Mouse (Mus musculus) stomach, embryonic 14.5 days (tissue): ENCODE data around the gene 5031439G07Rik. TPM values are rescaled to one million over a fixed set of nuclear protein-coding genes. Genes with fewer than 3 reads are reported as not detected.
A peak's percentile ranks its signal among the peaks of the same experiment; 100 is the strongest.
"Not testable (repeated sequence)": the region's sequence is repeated elsewhere in the genome, so short reads cannot be mapped to it uniquely, and the experiment has no call there.

Source experiments
- ATAC-seq: fragments of 200-750 bp; cut with Nextera tagmentation; 2 replicates; pipeline ENCODE4 v1.8.0; 2017; ENCODE audit warnings: low read depth, moderate TSS enrichment; ENCODE audit not compliant: insufficient number of reproducible peaks, insufficient read depth, low FRiP score
- H3K27ac ChIP-seq: fragments of 300-500 bp; sonication (generic); 2 replicates; pipeline ENCODE4 v1.5.1; 2014; ENCODE audit warnings: mild to moderate bottlenecking, low read length, moderate library complexity, mixed read lengths
- H3K27me3 ChIP-seq: fragments of 300-500 bp; sonication (generic); 2 replicates; pipeline ENCODE4 v1.6.1; 2014; ENCODE audit warnings: low read length, control low read depth, mixed read lengths; ENCODE audit not compliant: control insufficient read depth, insufficient read depth
- H3K36me3 ChIP-seq: fragments of 300-500 bp; sonication (generic); 2 replicates; pipeline ENCODE4 v1.6.1; 2014; ENCODE audit warnings: mild to moderate bottlenecking, control low read depth, low read length, moderate library complexity, mixed read lengths; ENCODE audit not compliant: control insufficient read depth, insufficient read depth
- H3K4me1 ChIP-seq: fragments of 300-500 bp; sonication (generic); 2 replicates; pipeline ENCODE4 v1.6.1; 2014; ENCODE audit warnings: low read length, control low read depth, mixed read lengths; ENCODE audit not compliant: control insufficient read depth, insufficient read depth
- H3K4me2 ChIP-seq: fragments of 300-500 bp; sonication (generic); replicated peaks from 2 replicates; pipeline ENCODE4 v1.6.1; 2014; ENCODE audit warnings: low read depth, low read length, control low read depth
- H3K4me3 ChIP-seq: fragments of 300-500 bp; sonication (generic); 2 replicates; pipeline ENCODE4 v1.5.1; 2014; ENCODE audit warnings: low read depth, low read length, control low read depth
- H3K9ac ChIP-seq: fragments of 300-500 bp; sonication (generic); replicated peaks from 2 replicates; pipeline ENCODE4 v1.6.1; 2014; ENCODE audit warnings: low read depth, mild to moderate bottlenecking, control low read depth, low read length, moderate library complexity, mixed read lengths
- H3K9me3 ChIP-seq: fragments of 300-500 bp; sonication (generic); 2 replicates; pipeline ENCODE4 v1.6.1; 2016; ENCODE audit warnings: low read depth, low read length, control low read depth; ENCODE audit not compliant: control insufficient read depth
- WGBS: fragments of 180-500 bp; shearing (Covaris S2); extraction: QIAGEN DNeasy Blood & Tissue Kit; methylation state at CpG from one replicate; pipeline ENCODE4 v1.1.7; 2014; 5-methylcytosine and 5-hydroxymethylcytosine counted together
- microRNA-seq: library from miRNA; unstranded; fragments of <30 nt; microRNA quantifications from one replicate; pipeline ENCODE4, GENCODE M21; 2016
- polyA plus RNA-seq: library from polyadenylated mRNA; unstranded; fragments of >200 nt; fragmentation: Nextera tagmentation; extraction: Ambion mirVana; gene quantifications from 2 replicates; pipeline ENCODE4 v1.2.1, GENCODE M21; 2014

The 5031439G07Rik gene
- polyA plus RNA-seq, 1 experiment from 2014 or later: 8.8 TPM

DNA sequence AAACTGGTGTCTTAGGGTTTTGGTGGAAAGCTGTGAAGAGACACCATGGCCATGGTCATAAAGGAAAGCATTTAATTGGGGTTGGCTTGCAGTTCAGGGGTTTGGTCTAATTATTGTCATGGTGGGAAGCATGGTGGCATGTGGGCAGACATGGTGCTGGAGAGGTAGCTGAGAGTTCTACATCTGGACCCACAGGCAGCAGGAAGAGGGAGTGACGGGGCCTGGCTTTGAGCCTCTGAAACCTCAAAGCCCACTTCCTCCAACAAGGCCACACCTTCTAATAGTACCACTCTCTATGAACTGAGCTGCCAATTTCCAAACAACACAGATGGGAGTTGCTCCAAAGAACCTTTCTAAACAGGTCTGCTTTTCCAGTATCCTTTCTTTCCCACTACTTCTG, 91.7 kb downstream of the 5031439G07Rik start:
- no peaks in the 10 kb centered on the region for H3K36me3 ChIP-seq
- 74% methylated on average over 1 of the region's 1 CpGs for WGBS
- no peaks in the 10 kb centered on the region for H3K27me3 ChIP-seq
- no peaks in the 10 kb centered on the region for H3K9me3 ChIP-seq
- ATAC-seq: no peak
- no peak overlapping the region for H3K9ac ChIP-seq
- no peak overlapping the region for H3K27ac ChIP-seq
- no peak overlapping the region for H3K4me3 ChIP-seq
- no peaks in the 10 kb centered on the region for H3K4me1 ChIP-seq
- H3K4me2 ChIP-seq: no peak overlapping the region

DNA sequence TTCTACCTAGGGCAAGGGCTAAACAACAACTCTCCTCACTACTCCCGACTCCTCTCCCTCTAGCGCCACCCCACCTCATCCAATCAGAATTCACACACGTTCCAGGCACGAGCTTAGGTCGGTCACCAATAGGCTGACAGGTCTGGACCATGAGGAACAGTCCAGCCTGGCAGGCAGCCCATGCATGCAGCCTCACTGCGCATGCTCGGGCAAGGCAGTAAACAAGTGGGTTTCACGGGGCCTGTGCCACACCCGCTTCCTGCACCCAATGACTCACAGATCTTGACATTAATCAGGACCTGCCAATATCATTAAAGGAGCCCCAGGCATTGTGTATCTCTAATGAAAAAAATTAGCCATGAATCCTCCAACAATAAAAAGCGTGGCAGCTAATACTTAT, 92.1 kb downstream of the 5031439G07Rik start:
- H3K27me3 ChIP-seq, H3K36me3 ChIP-seq, H3K9me3 ChIP-seq, ATAC-seq, H3K4me1 ChIP-seq, H3K4me3 ChIP-seq, H3K27ac ChIP-seq, H3K4me2 ChIP-seq, H3K9ac ChIP-seq: not testable (repeated sequence)
- WGBS: 79% methylated on average over 10 of the region's 10 CpGs

Small RNAs within 50 kb of the gene (microRNA-seq; reads per million reads assigned to microRNA genes)
- gene Mir1249: 24.7 reads per million, percentile 30 among the genes with 10 or more reads in this experiment

Other genes starting within 250 kb of the 5031439G07Rik start
- 1.8 and 2.8 TPM in 2 replicates for gene Phf21b, start 132.5 kb downstream of the 5031439G07Rik start, polyA plus RNA-seq
- gene Gm29666, start 68.5 kb downstream of the 5031439G07Rik start, polyA plus RNA-seq: 0.31 and 0.90 TPM in 2 replicates
- gene Nup50, start 65.1 kb downstream of the 5031439G07Rik start, polyA plus RNA-seq: 40.5 and 44.2 TPM in 2 replicates
- 11.5 TPM in 2 replicates for gene Upk3a, start 28.6 kb upstream of the 5031439G07Rik start, polyA plus RNA-seq
- gene Fam118a, start 40.4 kb upstream of the 5031439G07Rik start, polyA plus RNA-seq: 30.7 and 31.8 TPM in 2 replicates
- gene Smc1b, start 143.4 kb upstream of the 5031439G07Rik start, polyA plus RNA-seq: 0.19 and 0.25 TPM in 2 replicates
- 0.42 and 0.49 TPM in 2 replicates for gene Ribc2, start 143.5 kb upstream of the 5031439G07Rik start, polyA plus RNA-seq
- gene Fbln1, start 217.4 kb upstream of the 5031439G07Rik start, polyA plus RNA-seq: 286 and 310 TPM in 2 replicates